Mouse (Mus musculus): ENCODE data around the gene Gsta3. TPM values are rescaled to one million over a fixed set of nuclear protein-coding genes. Genes with fewer than 3 reads are reported as not detected.
"Not testable (repeated sequence)": the region's sequence is repeated elsewhere in the genome, so short reads cannot be mapped to it uniquely, and the experiment has no call there.

Gene Gsta3
- polyA plus RNA-seq, 1 experiment from 2014 or later = 0.64 TPM

DNA sequence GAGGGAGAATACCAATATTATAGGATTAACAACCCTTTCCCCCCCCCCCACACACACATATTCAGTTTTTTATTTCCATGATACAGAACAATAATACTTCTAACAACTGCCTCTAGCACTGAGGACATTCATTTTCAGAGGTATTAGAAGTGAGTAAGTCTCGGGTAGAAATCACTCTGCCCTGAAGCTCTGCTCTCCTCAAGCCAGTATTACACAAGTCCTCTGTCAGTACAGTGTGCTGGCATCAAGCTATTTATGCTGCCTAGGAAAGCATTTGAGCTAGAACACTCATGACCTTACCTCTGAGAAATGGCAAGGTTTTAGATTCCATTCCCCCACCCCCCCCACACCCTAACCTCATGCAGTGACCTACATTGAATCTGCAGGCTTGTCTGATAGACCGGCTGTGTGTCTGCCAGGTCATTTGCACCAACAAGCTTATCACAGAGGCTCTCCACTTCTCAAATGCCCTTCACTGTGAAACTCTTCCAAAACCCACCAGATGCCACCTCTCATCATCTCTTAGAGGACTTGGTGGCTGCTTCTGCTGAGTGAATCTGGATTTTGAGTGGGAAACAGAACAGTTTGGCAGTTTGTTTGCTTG is 34.1 kb downstream of the Gsta3 start:
- no peaks in the 10 kb centered on the region for H3K9me3 ChIP-seq (replicated peaks)
- 45% methylated on average over 2 of the region's 2 CpGs for WGBS
- no peak overlapping the region for H3K4me3 ChIP-seq
- H3K4me1 ChIP-seq (replicated peaks) = peaks cover 8% of the 10 kb centered on the region; the same call in 1 of the 2 replicates
- no peak overlapping the region for H3K27ac ChIP-seq (ENCODE audit: poor library complexity, severe bottlenecking)
- no peak overlapping the region for H3K4me2 ChIP-seq
- H3K9ac ChIP-seq = no peak overlapping the region
- H3K36me3 ChIP-seq = no peaks in the 10 kb centered on the region
- no peak for ATAC-seq (ENCODE audit: insufficient number of reproducible peaks, low FRiP score)
- no peaks in the 10 kb centered on the region; the same call in 1 of the 2 replicates for H3K27me3 ChIP-seq (replicated peaks)

DNA sequence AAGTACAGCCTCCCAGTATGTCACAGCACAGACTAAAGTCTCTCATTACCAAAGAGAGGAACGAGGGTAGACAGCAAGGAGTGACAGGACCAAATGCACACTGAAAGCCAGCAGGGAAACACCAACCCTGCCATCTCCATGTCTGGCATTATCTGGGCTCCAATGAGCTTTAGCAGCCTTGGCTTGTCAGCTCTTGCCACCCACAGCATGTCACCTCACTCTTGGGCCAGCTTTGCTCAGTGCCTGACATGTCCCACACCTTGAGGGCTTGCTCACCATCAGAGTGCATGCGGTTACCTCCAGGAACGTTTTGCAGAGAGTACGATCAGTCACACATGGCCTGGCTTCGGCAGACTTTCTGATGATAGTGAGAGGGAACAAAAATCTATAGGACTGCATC is 35.0 kb downstream of the Gsta3 start:
- not testable (repeated sequence) for H3K9me3 ChIP-seq (replicated peaks); H3K36me3 ChIP-seq; H3K4me3 ChIP-seq; H3K9ac ChIP-seq; H3K4me1 ChIP-seq (replicated peaks); ATAC-seq (ENCODE audit: insufficient number of reproducible peaks, low FRiP score); H3K27me3 ChIP-seq (replicated peaks); H3K4me2 ChIP-seq; H3K27ac ChIP-seq (ENCODE audit: poor library complexity, severe bottlenecking)
- 81% methylated on average over 5 of the region's 5 CpGs for WGBS

- H3K36me3 ChIP-seq; H3K4me2 ChIP-seq; H3K9ac ChIP-seq; H3K4me1 ChIP-seq (replicated peaks); H3K9me3 ChIP-seq (replicated peaks); H3K27ac ChIP-seq (ENCODE audit: poor library complexity, severe bottlenecking); H3K4me3 ChIP-seq; H3K27me3 ChIP-seq (replicated peaks): not testable (repeated sequence)
- 26% methylated on average over 2 of the region's 2 CpGs for WGBS
- peak; percentile 42; the same call in 1 of the 2 replicates for ATAC-seq (ENCODE audit: insufficient number of reproducible peaks, low FRiP score)
Observed at GRCm38 (mm10) chr1:21276158-21276557, 35.8 kb downstream of the Gsta3 start.

- Histone ChIP-seq H3K9ac (no peak overlapping the region), H3K4me3 (no peak overlapping the region), H3K27ac (ENCODE audit: poor library complexity, severe bottlenecking) (no peak overlapping the region), H3K9me3 (replicated peaks) (no peaks in the 10 kb centered on the region), H3K36me3 (no peaks in the 10 kb centered on the region), H3K4me2 (no peak overlapping the region), H3K27me3 (replicated peaks) (no peaks in the 10 kb centered on the region), H3K4me1 (replicated peaks) (no peaks in the 10 kb centered on the region)
- no peak for ATAC-seq (ENCODE audit: insufficient number of reproducible peaks, low FRiP score)
- WGBS = 76% methylated on average over 2 of the region's 2 CpGs
Observed at GRCm38 (mm10) chr1:21280306-21280705, 39.9 kb downstream of the Gsta3 start.

GRCm38 (mm10) chr1:21284644-21285043 is 44.3 kb downstream of the Gsta3 start:
- H3K9ac ChIP-seq; H3K4me3 ChIP-seq; H3K36me3 ChIP-seq; H3K4me2 ChIP-seq; H3K4me1 ChIP-seq (replicated peaks); H3K27ac ChIP-seq (ENCODE audit: poor library complexity, severe bottlenecking); ATAC-seq (ENCODE audit: insufficient number of reproducible peaks, low FRiP score); H3K27me3 ChIP-seq (replicated peaks); H3K9me3 ChIP-seq (replicated peaks): not testable (repeated sequence)
- WGBS = 85% methylated on average over 2 of the region's 2 CpGs

- Histone ChIP-seq H3K27ac (ENCODE audit: poor library complexity, severe bottlenecking) (no peak overlapping the region), H3K36me3 (no peaks in the 10 kb centered on the region), H3K4me3 (no peak overlapping the region), H3K4me2 (no peak overlapping the region), H3K4me1 (replicated peaks) (no peaks in the 10 kb centered on the region), H3K9me3 (replicated peaks) (no peaks in the 10 kb centered on the region), H3K9ac (no peak overlapping the region), H3K27me3 (replicated peaks) (no peaks in the 10 kb centered on the region)
- ATAC-seq (ENCODE audit: insufficient number of reproducible peaks, low FRiP score) = no peak
- 79% methylated on average over 4 of the region's 4 CpGs for WGBS
Observed at GRCm38 (mm10) chr1:21291394-21291793, 51.0 kb downstream of the Gsta3 start.

GRCm38 (mm10) chr1:21292590-21292989 is 52.2 kb downstream of the Gsta3 start:
- WGBS = 53% methylated on average over 1 of the region's 1 CpGs
- Histone ChIP-seq H3K4me1 (replicated peaks) (no peaks in the 10 kb centered on the region), H3K4me2 (no peak overlapping the region), H3K9me3 (replicated peaks) (no peaks in the 10 kb centered on the region), H3K27ac (ENCODE audit: poor library complexity, severe bottlenecking) (no peak overlapping the region), H3K4me3 (no peak overlapping the region), H3K27me3 (replicated peaks) (no peaks in the 10 kb centered on the region), H3K9ac (no peak overlapping the region), H3K36me3 (no peaks in the 10 kb centered on the region)
- ATAC-seq (ENCODE audit: insufficient number of reproducible peaks, low FRiP score) = no peak

GRCm38 (mm10) chr1:21296169-21296568 is 55.8 kb downstream of the Gsta3 start:
- Histone ChIP-seq H3K4me1 (replicated peaks) (no peaks in the 10 kb centered on the region), H3K4me2 (no peak overlapping the region), H3K36me3 (no peaks in the 10 kb centered on the region), H3K4me3 (no peak overlapping the region), H3K27me3 (replicated peaks) (no peaks in the 10 kb centered on the region), H3K27ac (ENCODE audit: poor library complexity, severe bottlenecking) (no peak overlapping the region), H3K9ac (no peak overlapping the region), H3K9me3 (replicated peaks) (no peaks in the 10 kb centered on the region)
- ATAC-seq (ENCODE audit: insufficient number of reproducible peaks, low FRiP score) = peak; percentile 25; the same call in 1 of the 2 replicates
- WGBS = 70% methylated on average over 1 of the region's 1 CpGs

DNA sequence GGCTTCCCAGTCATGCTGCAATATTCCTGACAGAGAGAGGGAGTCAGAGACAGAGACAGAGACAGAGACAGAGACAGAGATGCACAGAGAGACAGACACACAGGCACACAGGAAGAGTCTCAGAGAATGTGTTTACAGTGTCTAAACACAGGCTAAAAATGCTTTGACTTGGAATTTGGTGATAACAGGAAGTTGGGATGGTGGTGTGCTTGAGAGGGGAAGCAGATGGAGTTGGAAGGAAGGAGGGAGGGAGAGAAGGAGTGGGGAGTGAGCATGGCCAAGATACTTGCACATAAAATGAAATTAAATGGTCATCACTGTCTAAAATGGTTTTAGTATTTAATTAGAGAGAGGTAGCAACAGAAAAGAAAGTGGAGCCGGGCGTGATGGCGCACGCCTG is 57.7 kb downstream of the Gsta3 start:
- Histone ChIP-seq H3K4me3 (no peak overlapping the region), H3K4me1 (replicated peaks) (no peaks in the 10 kb centered on the region), H3K27ac (ENCODE audit: poor library complexity, severe bottlenecking) (no peak overlapping the region), H3K9me3 (replicated peaks) (no peaks in the 10 kb centered on the region), H3K36me3 (no peaks in the 10 kb centered on the region), H3K27me3 (replicated peaks) (no peaks in the 10 kb centered on the region), H3K4me2 (no peak overlapping the region), H3K9ac (no peak overlapping the region)
- no peak for ATAC-seq (ENCODE audit: insufficient number of reproducible peaks, low FRiP score)
- 90% methylated on average over 4 of the region's 4 CpGs for WGBS

DNA sequence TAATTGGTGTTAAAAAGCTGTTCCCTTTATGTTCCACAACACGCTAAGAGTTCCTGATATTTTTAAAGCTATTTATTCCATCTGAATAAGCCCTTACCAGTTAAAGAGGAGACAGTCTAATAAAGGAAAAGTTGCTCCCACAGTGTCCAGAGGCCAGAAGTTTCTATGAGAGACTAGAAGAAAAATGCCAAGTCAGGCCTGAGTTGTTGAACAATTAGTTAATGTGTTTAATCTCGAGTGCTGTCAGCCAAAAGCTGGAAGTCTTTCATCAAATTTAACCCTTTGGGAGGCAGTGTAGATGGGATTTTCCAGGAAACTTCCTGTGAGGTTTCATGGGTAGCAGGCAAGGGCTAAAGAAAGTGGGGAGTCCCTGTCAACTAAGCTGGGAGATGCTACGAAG is 59.4 kb downstream of the Gsta3 start:
- H3K27ac ChIP-seq (ENCODE audit: poor library complexity, severe bottlenecking) = no peak overlapping the region
- no peaks in the 10 kb centered on the region for H3K27me3 ChIP-seq (replicated peaks)
- no peak overlapping the region for H3K9ac ChIP-seq
- ATAC-seq (ENCODE audit: insufficient number of reproducible peaks, low FRiP score) = no peak
- no peaks in the 10 kb centered on the region for H3K36me3 ChIP-seq
- H3K9me3 ChIP-seq (replicated peaks) = no peaks in the 10 kb centered on the region
- H3K4me3 ChIP-seq = no peak overlapping the region
- H3K4me2 ChIP-seq = no peak overlapping the region
- H3K4me1 ChIP-seq (replicated peaks) = no peaks in the 10 kb centered on the region
- 54% methylated on average over 3 of the region's 3 CpGs for WGBS

- ATAC-seq (ENCODE audit: insufficient number of reproducible peaks, low FRiP score) = no peak
- H3K27ac ChIP-seq (ENCODE audit: poor library complexity, severe bottlenecking) = no peak overlapping the region
- no peaks in the 10 kb centered on the region for H3K4me1 ChIP-seq (replicated peaks)
- no peaks in the 10 kb centered on the region for H3K36me3 ChIP-seq
- no peaks in the 10 kb centered on the region for H3K27me3 ChIP-seq (replicated peaks)
- 63% methylated on average over 3 of the region's 3 CpGs for WGBS
- no peaks in the 10 kb centered on the region for H3K9me3 ChIP-seq (replicated peaks)
- H3K4me3 ChIP-seq = no peak overlapping the region
- H3K4me2 ChIP-seq = no peak overlapping the region
- no peak overlapping the region for H3K9ac ChIP-seq
Observed at GRCm38 (mm10) chr1:21301686-21302085, 61.3 kb downstream of the Gsta3 start.

- Histone ChIP-seq H3K27me3 (replicated peaks) (no peaks in the 10 kb centered on the region), H3K4me2 (no peak overlapping the region), H3K4me1 (replicated peaks) (no peaks in the 10 kb centered on the region), H3K27ac (ENCODE audit: poor library complexity, severe bottlenecking) (no peak overlapping the region), H3K9me3 (replicated peaks) (no peaks in the 10 kb centered on the region), H3K36me3 (no peaks in the 10 kb centered on the region), H3K9ac (no peak overlapping the region), H3K4me3 (no peak overlapping the region)
- ATAC-seq (ENCODE audit: insufficient number of reproducible peaks, low FRiP score) = no peak
- WGBS = 70% methylated on average over 3 of the region's 3 CpGs
Observed at GRCm38 (mm10) chr1:21304174-21304573, 63.8 kb downstream of the Gsta3 start.
